Mouse (Mus musculus) heart, adult 2 months (tissue): ENCODE results near the gene Rpl9-ps6. TPM values are rescaled to one million over a fixed set of nuclear protein-coding genes. Genes with fewer than 3 reads are reported as not detected.
A peak's percentile ranks its signal among the peaks of the same experiment; 100 is the strongest.

Experiments used
- DNase-seq, 2 experiments: peaks; one replicate each; pipeline ENCODE4 v3.0.0; 2021
- H3K27ac ChIP-seq: fragments of 200-600 bp; 2 replicates; pipeline ENCODE4 v1.8.1; 2022
- H3K27me3 ChIP-seq: fragments of 200-500 bp; 2 replicates; pipeline ENCODE4 v1.6.1; 2012; ENCODE audit warnings: mild to moderate bottlenecking, low read length, inconsistent platforms, mixed read lengths; ENCODE audit not compliant: control insufficient read depth, insufficient read depth
- H3K36me3 ChIP-seq: fragments of 200-500 bp; 2 replicates; pipeline ENCODE4 v1.6.1; 2012; ENCODE audit warnings: low read length, inconsistent platforms; ENCODE audit not compliant: control insufficient read depth, insufficient read depth
- H3K4me1 ChIP-seq: fragments of 200-500 bp; 2 replicates; pipeline ENCODE4 v1.6.1; 2011; ENCODE audit warnings: low read length; ENCODE audit not compliant: control insufficient read depth, insufficient read depth
- H3K4me3 ChIP-seq: fragments of 200-600 bp; 2 replicates; pipeline ENCODE4 v1.8.1; 2022
- H3K79me2 ChIP-seq: fragments of 200-500 bp; replicated peaks from 2 replicates; pipeline ENCODE4 v1.6.1; 2012; ENCODE audit warnings: mild to moderate bottlenecking, inconsistent platforms, low read length, moderate library complexity, mixed read lengths; ENCODE audit not compliant: control insufficient read depth, insufficient read depth
- H3K9ac ChIP-seq: fragments of 200-500 bp; 2 replicates; pipeline ENCODE4 v1.6.1; 2012; ENCODE audit warnings: low read depth, mild to moderate bottlenecking, control low read depth, inconsistent platforms, low read length, mixed read lengths
- CTCF ChIP-seq: fragments of 200-600 bp; IDR thresholded peaks from 2 replicates; pipeline ENCODE4 v1.8.1; 2022; ENCODE audit warnings: antibody characterized with exemption, mild to moderate bottlenecking, moderate library complexity
- EP300 ChIP-seq: fragments of 200-500 bp; IDR thresholded peaks from 2 replicates; pipeline ENCODE4 v1.6.1; 2011; ENCODE audit warnings: low read depth, low read length, control low read depth; ENCODE audit not compliant: insufficient read depth
- POLR2A ChIP-seq: fragments of 200-500 bp; IDR thresholded peaks from 2 replicates; pipeline ENCODE4 v1.6.1; 2011; ENCODE audit warnings: mild to moderate bottlenecking, low read depth, low read length, control low read depth; ENCODE audit not compliant: insufficient read depth
- WGBS: fragments of 180-500 bp; shearing (Covaris S2); methylation state at CpG from one replicate; pipeline ENCODE4 v1.1.7; 2018; 5-methylcytosine and 5-hydroxymethylcytosine counted together
- intact Hi-C: fragments of 180-260 bp; cut with DNase I; formaldehyde crosslinking; loops from one replicate; pipeline ENCODE4 v1.15.1; 2025
- polyA plus RNA-seq: library from polyadenylated mRNA; depleted of rRNA; stranded (reverse); fragments of >200 nt; gene quantifications from 2 replicates; pipeline ENCODE4 v1.2.3, GENCODE M21; 2012
- total RNA-seq, 2 experiments: library from RNA; stranded (reverse); gene quantifications; 2 replicates each; pipeline ENCODE4 v1.2.3; 2021

The Rpl9-ps6 gene
- total and polyA plus RNA-seq, 3 experiments = 7.4 to 28.9 (median 27.8) TPM

GRCm38 (mm10) chr19:32506514-32506913, 40.1 kb upstream of the Rpl9-ps6 start:
- Histone ChIP-seq H3K36me3 (peaks cover 2% of the 10 kb centered on the region; the same call in 1 of the 2 replicates), H3K27ac (no peak overlapping the region), H3K27me3 (no peaks in the 10 kb centered on the region), H3K4me3 (no peak overlapping the region), H3K4me1 (no peaks in the 10 kb centered on the region), H3K79me2 (no peaks in the 10 kb centered on the region; the same call in 1 of the 2 replicates), H3K9ac (no peak overlapping the region)
- WGBS = 95% methylated on average over 5 of the region's 5 CpGs
- TF ChIP-seq CTCF = no peak
- no peak for DNase-seq
- intact Hi-C loops = loop anchor here (5.0 to 10.0 kb wide), 2 partner anchors 534 to 858 kb away; no protein-coding TSS in a partner anchor

GRCm38 (mm10) chr19:32506081-32506480, 39.7 kb upstream of the Rpl9-ps6 start:
- Histone ChIP-seq H3K4me3 (no peak overlapping the region), H3K9ac (no peak overlapping the region), H3K79me2 (no peaks in the 10 kb centered on the region; the same call in 1 of the 2 replicates), H3K27ac (no peak overlapping the region), H3K4me1 (no peaks in the 10 kb centered on the region), H3K36me3 (peaks cover under 1% of the 10 kb centered on the region; the same call in 1 of the 2 replicates), H3K27me3 (no peaks in the 10 kb centered on the region)
- intact Hi-C loops = loop anchor here (5.0 to 10.0 kb wide), 2 partner anchors 534 to 859 kb away; no protein-coding TSS in a partner anchor
- no peak for DNase-seq
- TF ChIP-seq POLR2A = no peak
- no peak for TF ChIP-seq EP300
- no peak for TF ChIP-seq CTCF
- WGBS = 84% methylated on average over 8 of the region's 8 CpGs

- H3K4me1 ChIP-seq = no peaks in the 10 kb centered on the region
- no peak overlapping the region for H3K27ac ChIP-seq
- TF ChIP-seq POLR2A = no peak
- TF ChIP-seq EP300 = no peak
- peak; percentile 88 for TF ChIP-seq CTCF
- no peak overlapping the region for H3K9ac ChIP-seq
- WGBS = 69% methylated on average over 6 of the region's 6 CpGs
- no peaks in the 10 kb centered on the region; the same call in 1 of the 2 replicates for H3K36me3 ChIP-seq
- H3K4me3 ChIP-seq = no peak overlapping the region
- no peak for DNase-seq
- no peaks in the 10 kb centered on the region; the same call in 1 of the 2 replicates for H3K79me2 ChIP-seq
- intact Hi-C loops = loop anchor here (2.0 to 10.0 kb wide), 2 partner anchors 189 to 863 kb away; no protein-coding TSS in a partner anchor
- H3K27me3 ChIP-seq = no peaks in the 10 kb centered on the region
Measured at GRCm38 (mm10) chr19:32501414-32501813, 35.0 kb upstream of the Rpl9-ps6 start.

GRCm38 (mm10) chr19:32498002-32498401, 31.6 kb upstream of the Rpl9-ps6 start:
- Histone ChIP-seq H3K4me3 (no peak overlapping the region), H3K36me3 (no peaks in the 10 kb centered on the region; the same call in none of the 2 replicates), H3K79me2 (no peaks in the 10 kb centered on the region; the same call in 1 of the 2 replicates), H3K27me3 (no peaks in the 10 kb centered on the region), H3K4me1 (no peaks in the 10 kb centered on the region; the same call in 1 of the 2 replicates), H3K27ac (no peak overlapping the region), H3K9ac (no peak overlapping the region)
- WGBS = 97% methylated on average over 5 of the region's 5 CpGs
- TF ChIP-seq EP300 (no peak), CTCF (no peak), POLR2A (no peak)
- no peak for DNase-seq
- intact Hi-C loops = loop anchor here (5.0 kb wide), 1 partner anchor 94 kb away; no protein-coding TSS in a partner anchor

GRCm38 (mm10) chr19:32497411-32497810, 31.0 kb upstream of the Rpl9-ps6 start:
- H3K4me1 ChIP-seq = no peaks in the 10 kb centered on the region; the same call in 1 of the 2 replicates
- H3K27ac ChIP-seq = no peak overlapping the region
- no peaks in the 10 kb centered on the region; the same call in none of the 2 replicates for H3K36me3 ChIP-seq
- no peak overlapping the region for H3K9ac ChIP-seq
- no peaks in the 10 kb centered on the region for H3K27me3 ChIP-seq
- no peak overlapping the region for H3K4me3 ChIP-seq
- TF ChIP-seq POLR2A (no peak), CTCF (no peak), EP300 (no peak)
- H3K79me2 ChIP-seq = no peaks in the 10 kb centered on the region
- no peak for DNase-seq
- intact Hi-C loops = loop anchor here (5.0 kb wide), 1 partner anchor 95 kb away; no protein-coding TSS in a partner anchor
- 82% methylated on average over 6 of the region's 6 CpGs for WGBS

- DNase-seq = no peak
- no peak for TF ChIP-seq EP300
- no peak for TF ChIP-seq POLR2A
- no peak for TF ChIP-seq CTCF
- 82% methylated on average over 11 of the region's 11 CpGs for WGBS
- Histone ChIP-seq H3K4me1 (no peaks in the 10 kb centered on the region; the same call in 1 of the 2 replicates), H3K9ac (no peak overlapping the region), H3K4me3 (no peak overlapping the region), H3K27ac (no peak overlapping the region), H3K79me2 (no peaks in the 10 kb centered on the region), H3K36me3 (no peaks in the 10 kb centered on the region; the same call in none of the 2 replicates), H3K27me3 (no peaks in the 10 kb centered on the region)
- intact Hi-C loops = loop anchor here (5.0 kb wide), 1 partner anchor 97 kb away; no protein-coding TSS in a partner anchor
Measured at GRCm38 (mm10) chr19:32495034-32495433, 28.7 kb upstream of the Rpl9-ps6 start.
